Mouse (Mus musculus) liver, embryonic 15.5 days (tissue): ENCODE measurements around the gene Nfia. TPM values are rescaled to one million over a fixed set of nuclear protein-coding genes. Genes with fewer than 3 reads are reported as not detected.

Source experiments
- ATAC-seq: fragments of 200-750 bp; cut with Nextera tagmentation; 2 replicates; pipeline ENCODE4 v1.8.0; 2017; ENCODE audit warnings: moderate number of reproducible peaks, mild to moderate bottlenecking, moderate library complexity; ENCODE audit not compliant: insufficient read depth
- H3K27ac ChIP-seq: fragments of 300-500 bp; sonication (generic); replicated peaks from 2 replicates; pipeline ENCODE4 v1.5.1; 2015; ENCODE audit warnings: mild to moderate bottlenecking, inconsistent platforms
- H3K27me3 ChIP-seq: fragments of 300-500 bp; sonication (generic); 2 replicates; pipeline ENCODE4 v1.6.1; 2015; ENCODE audit warnings: mild to moderate bottlenecking, inconsistent platforms
- H3K36me3 ChIP-seq: fragments of 300-500 bp; sonication (generic); replicated peaks from 2 replicates; pipeline ENCODE4 v1.6.1; 2015; ENCODE audit warnings: moderate library complexity, mild to moderate bottlenecking, inconsistent platforms
- H3K4me1 ChIP-seq: fragments of 300-500 bp; sonication (generic); replicated peaks from 2 replicates; pipeline ENCODE4 v1.6.1; 2015; ENCODE audit warnings: inconsistent platforms
- H3K4me2 ChIP-seq: fragments of 300-500 bp; sonication (generic); 2 replicates; pipeline ENCODE4 v1.6.1; 2015; ENCODE audit warnings: moderate library complexity, mild to moderate bottlenecking, inconsistent platforms
- H3K4me3 ChIP-seq: fragments of 300-500 bp; sonication (generic); replicated peaks from 2 replicates; pipeline ENCODE4 v1.5.1; 2015; ENCODE audit warnings: mild to moderate bottlenecking, inconsistent platforms
- H3K9ac ChIP-seq: fragments of 300-500 bp; sonication (generic); 2 replicates; pipeline ENCODE4 v1.6.1; 2015; ENCODE audit warnings: moderate library complexity, mild to moderate bottlenecking, inconsistent platforms
- H3K9me3 ChIP-seq: fragments of 300-500 bp; sonication (generic); replicated peaks from 2 replicates; pipeline ENCODE4 v1.6.1; 2016; ENCODE audit warnings: inconsistent platforms
- WGBS: fragments of 180-500 bp; shearing (Covaris S2); methylation state at CpG from one replicate; pipeline ENCODE4 v1.1.7; 2015; ENCODE audit warnings: mixed read lengths; ENCODE audit not compliant: insufficient replicate concordance; 5-methylcytosine and 5-hydroxymethylcytosine counted together
- polyA plus RNA-seq: library from polyadenylated mRNA; unstranded; fragments of >200 nt; fragmentation: Nextera tagmentation; extraction: Ambion mirVana; gene quantifications from 2 replicates; pipeline ENCODE4 v1.2.1, GENCODE M21; 2015

Gene Nfia
- polyA plus RNA-seq, 1 experiment from 2014 or later: 4.1 TPM

DNA sequence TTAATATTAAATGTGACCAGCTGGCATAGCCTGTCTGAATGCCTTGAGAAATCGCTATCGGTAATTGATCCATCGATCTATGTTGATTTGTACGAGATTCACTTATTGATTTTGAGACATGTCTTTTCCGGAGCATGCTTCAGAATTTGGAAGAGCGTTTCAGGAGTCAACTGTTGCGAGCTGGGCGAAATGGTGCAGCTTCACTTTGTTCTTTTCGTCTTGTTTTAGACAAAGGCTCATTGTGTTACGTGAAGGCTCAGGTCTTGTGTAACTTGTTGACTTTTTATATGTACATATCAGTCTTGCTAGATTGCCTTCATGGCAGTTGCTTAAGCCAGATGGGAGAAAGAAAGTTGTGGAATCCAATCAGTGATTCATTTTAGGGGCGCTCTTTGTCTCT is 11.7 kb downstream of the Nfia start:
- H3K4me1 ChIP-seq: no peaks in the 10 kb centered on the region; the same call in 1 of the 2 replicates
- H3K9ac ChIP-seq: no peak overlapping the region
- no peak overlapping the region for H3K27ac ChIP-seq
- H3K9me3 ChIP-seq: no peaks in the 10 kb centered on the region
- H3K4me3 ChIP-seq: no peak overlapping the region
- peaks cover 11% of the 10 kb centered on the region for H3K36me3 ChIP-seq
- ATAC-seq: no peak
- 79% methylated on average over 11 of the region's 11 CpGs for WGBS
- H3K27me3 ChIP-seq: peaks cover 23% of the 10 kb centered on the region
- H3K4me2 ChIP-seq: no peak overlapping the region

- no peak overlapping the region for H3K9ac ChIP-seq
- H3K36me3 ChIP-seq: peaks cover 11% of the 10 kb centered on the region
- peaks cover 9% of the 10 kb centered on the region for H3K27me3 ChIP-seq
- H3K4me3 ChIP-seq: no peak overlapping the region
- H3K27ac ChIP-seq: no peak overlapping the region
- no peaks in the 10 kb centered on the region for H3K9me3 ChIP-seq
- no peak overlapping the region for H3K4me2 ChIP-seq
- 74% methylated on average over 8 of the region's 8 CpGs for WGBS
- ATAC-seq: no peak
- H3K4me1 ChIP-seq: no peaks in the 10 kb centered on the region
Observed at GRCm38 (mm10) chr4:97785547-97786271, 13.2 kb downstream of the Nfia start.

DNA sequence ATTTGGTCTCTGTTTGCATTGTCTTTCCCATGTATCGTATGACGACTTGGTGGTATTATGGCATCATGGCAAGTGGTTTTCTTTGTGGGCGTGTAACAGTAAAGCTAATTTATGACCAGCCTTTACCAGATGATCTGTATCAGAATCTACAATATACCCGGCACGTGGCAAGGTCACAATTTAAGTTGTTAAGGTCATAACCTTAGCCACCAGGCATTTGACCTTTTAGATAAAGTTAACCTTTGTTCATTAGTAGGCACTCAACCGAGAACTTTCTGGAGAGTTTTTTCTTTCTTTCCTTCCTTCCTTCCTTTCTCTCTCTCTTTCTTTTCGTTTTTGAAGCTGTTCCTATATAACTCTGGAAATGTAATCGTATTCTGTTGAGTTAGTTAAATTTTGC is 14.0 kb downstream of the Nfia start:
- no peak overlapping the region for H3K27ac ChIP-seq
- H3K4me3 ChIP-seq: no peak overlapping the region
- peaks cover 11% of the 10 kb centered on the region for H3K36me3 ChIP-seq
- no peak for ATAC-seq
- H3K9ac ChIP-seq: no peak overlapping the region
- H3K4me1 ChIP-seq: no peaks in the 10 kb centered on the region
- no peaks in the 10 kb centered on the region for H3K9me3 ChIP-seq
- WGBS: 49% methylated on average over 8 of the region's 8 CpGs
- H3K27me3 ChIP-seq: peaks cover 5% of the 10 kb centered on the region; the same call in 1 of the 2 replicates
- no peak overlapping the region for H3K4me2 ChIP-seq

- WGBS: 54% methylated on average over 3 of the region's 3 CpGs
- H3K36me3 ChIP-seq: peaks cover 11% of the 10 kb centered on the region
- ATAC-seq: no peak
Observed at GRCm38 (mm10) chr4:97787515-97787914, 15.0 kb downstream of the Nfia start.

DNA sequence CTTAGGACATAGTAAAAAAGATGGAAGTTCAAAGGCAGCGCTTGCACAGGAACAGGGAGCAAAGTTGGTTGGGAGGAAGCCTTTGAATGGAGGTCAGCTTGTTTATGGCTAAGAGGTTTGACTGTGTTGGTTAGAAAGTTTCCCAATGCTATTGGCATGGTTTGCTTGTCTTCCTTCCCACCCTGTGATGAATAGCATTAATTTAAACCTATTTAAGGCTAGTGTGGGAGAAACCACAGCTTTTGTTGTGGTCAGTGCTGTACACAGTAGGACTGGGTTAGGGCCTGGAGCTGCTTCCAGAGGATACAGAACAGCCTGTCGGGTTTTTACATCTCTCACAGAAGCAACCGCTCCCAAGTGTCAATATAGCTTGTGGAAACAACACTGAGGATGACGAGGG is 16.0 kb downstream of the Nfia start:
- H3K27ac ChIP-seq: no peak overlapping the region
- 54% methylated on average over 4 of the region's 4 CpGs for WGBS

More at GRCm38 (mm10) chr4:97787515-97787914, 15.0 kb downstream of the Nfia start:
- no peak overlapping the region for H3K4me2 ChIP-seq
- no peak overlapping the region for H3K4me3 ChIP-seq
- no peak overlapping the region for H3K27ac ChIP-seq
- H3K9me3 ChIP-seq: no peaks in the 10 kb centered on the region
- H3K27me3 ChIP-seq: peaks cover 5% of the 10 kb centered on the region; the same call in 1 of the 2 replicates
- H3K4me1 ChIP-seq: no peaks in the 10 kb centered on the region
- no peak overlapping the region for H3K9ac ChIP-seq

DNA sequence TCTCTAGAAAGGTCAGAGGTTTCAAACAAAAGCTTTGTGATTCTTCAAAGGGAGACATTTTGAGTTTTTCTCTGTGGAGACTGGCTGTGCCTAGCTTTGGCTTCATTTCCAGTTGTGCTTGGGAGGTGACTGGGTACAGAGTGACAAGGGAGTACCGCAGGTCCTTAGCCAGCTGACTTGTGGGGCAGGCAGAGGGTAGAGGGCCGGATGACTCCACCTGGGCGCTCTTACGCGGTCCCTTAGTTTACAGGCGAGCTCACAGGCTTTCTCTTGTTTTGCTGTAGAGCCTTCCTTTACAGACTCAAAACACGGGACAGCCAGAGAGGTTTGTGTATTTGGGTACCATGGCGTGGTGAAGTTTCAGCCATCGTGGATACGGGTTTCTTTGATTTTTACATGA is 21.4 kb downstream of the Nfia start:
- no peak overlapping the region for H3K4me3 ChIP-seq
- H3K9ac ChIP-seq: no peak overlapping the region
- 77% methylated on average over 10 of the region's 10 CpGs for WGBS
- H3K27me3 ChIP-seq: no peaks in the 10 kb centered on the region
- H3K27ac ChIP-seq: no peak overlapping the region
- H3K36me3 ChIP-seq: no peaks in the 10 kb centered on the region
- no peak overlapping the region for H3K4me2 ChIP-seq
- H3K4me1 ChIP-seq: no peaks in the 10 kb centered on the region
- no peaks in the 10 kb centered on the region for H3K9me3 ChIP-seq
- ATAC-seq: no peak

More for the DNA sequence above, 16.0 kb downstream of the Nfia start:
- Histone ChIP-seq H3K4me1 (no peaks in the 10 kb centered on the region), H3K27me3 (0 out of 2 replicates have a peak, but pooled peaks cover 5% of the 10 kb centered on the region), H3K9me3 (no peaks in the 10 kb centered on the region), H3K4me2 (no peak overlapping the region), H3K36me3 (peaks cover 6% of the 10 kb centered on the region), H3K4me3 (no peak overlapping the region), H3K9ac (no peak overlapping the region)
- no peak for ATAC-seq

DNA sequence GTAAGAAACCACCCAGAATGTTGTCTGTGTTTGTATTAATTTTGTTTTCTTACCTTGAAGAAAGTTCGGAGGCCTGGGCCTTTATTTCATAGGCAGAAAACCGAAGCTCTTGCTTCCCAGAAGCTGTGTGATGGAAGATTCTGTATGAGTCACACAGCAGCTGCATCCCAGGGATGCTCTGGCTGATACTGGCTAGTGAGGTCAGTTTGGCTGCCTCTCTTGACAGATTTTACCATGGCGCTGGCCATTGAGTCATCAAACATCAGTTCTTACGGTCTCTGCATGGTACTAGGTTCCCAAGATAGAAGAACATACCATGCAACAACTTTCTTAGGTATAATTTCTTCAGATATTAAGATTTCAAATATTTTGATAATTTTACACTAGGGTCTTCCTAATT is 22.3 kb downstream of the Nfia start:
- no peak for ATAC-seq
- Histone ChIP-seq H3K4me1 (no peaks in the 10 kb centered on the region), H3K4me2 (no peak overlapping the region), H3K27me3 (no peaks in the 10 kb centered on the region), H3K27ac (no peak overlapping the region), H3K4me3 (no peak overlapping the region), H3K36me3 (no peaks in the 10 kb centered on the region), H3K9me3 (no peaks in the 10 kb centered on the region), H3K9ac (no peak overlapping the region)
- WGBS: 56% methylated on average over 4 of the region's 4 CpGs

DNA sequence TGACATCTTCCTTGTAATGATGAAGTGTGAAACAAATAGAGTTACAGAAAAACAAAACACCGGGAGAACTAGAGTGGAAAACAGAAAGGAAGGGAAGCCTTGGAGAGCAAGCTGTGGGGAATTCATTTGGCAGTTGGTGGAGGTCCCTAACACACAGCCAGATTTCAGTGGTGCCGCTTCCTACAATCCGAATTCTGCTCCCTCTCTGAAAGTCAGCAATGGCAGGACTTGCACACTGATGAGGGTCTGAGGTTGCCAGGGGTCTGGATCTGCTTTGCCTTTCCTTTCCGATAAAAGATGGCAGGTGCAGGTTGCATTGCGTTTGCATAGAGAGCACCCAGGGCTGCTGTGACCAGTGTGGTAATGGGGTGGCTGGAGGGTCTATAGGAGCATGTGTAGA is 23.4 kb downstream of the Nfia start:
- 68% methylated on average over 5 of the region's 5 CpGs for WGBS
- no peak overlapping the region for H3K4me3 ChIP-seq
- no peak for ATAC-seq

DNA sequence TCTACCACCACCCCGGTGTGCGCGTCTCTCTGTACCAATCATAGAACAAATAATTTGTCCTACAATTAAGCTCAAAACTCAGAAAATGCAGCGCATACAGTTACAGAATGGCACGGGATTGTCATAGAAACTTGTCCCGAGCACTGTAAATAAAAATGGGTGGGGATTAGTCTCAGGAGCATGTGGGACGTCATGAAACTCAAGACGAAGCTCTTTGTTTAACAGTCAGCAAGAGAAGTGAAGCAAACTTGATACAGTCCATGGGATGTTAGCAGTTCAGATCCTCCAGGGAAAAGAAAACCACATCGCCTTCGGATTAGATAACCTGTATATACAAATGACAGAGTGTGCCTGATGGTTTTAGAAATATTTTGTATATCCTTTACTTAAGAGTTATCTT is 24.0 kb downstream of the Nfia start:
- Histone ChIP-seq H3K36me3 (no peaks in the 10 kb centered on the region), H3K27ac (no peak overlapping the region), H3K4me3 (no peak overlapping the region), H3K4me2 (no peak overlapping the region), H3K4me1 (no peaks in the 10 kb centered on the region), H3K9ac (no peak overlapping the region), H3K27me3 (no peaks in the 10 kb centered on the region), H3K9me3 (no peaks in the 10 kb centered on the region)
- ATAC-seq: no peak
- WGBS: 66% methylated on average over 10 of the region's 10 CpGs

More for the DNA sequence above, 23.4 kb downstream of the Nfia start:
- Histone ChIP-seq H3K27ac (no peak overlapping the region), H3K4me1 (no peaks in the 10 kb centered on the region), H3K27me3 (no peaks in the 10 kb centered on the region), H3K36me3 (no peaks in the 10 kb centered on the region), H3K9ac (no peak overlapping the region), H3K9me3 (no peaks in the 10 kb centered on the region), H3K4me2 (no peak overlapping the region)

DNA sequence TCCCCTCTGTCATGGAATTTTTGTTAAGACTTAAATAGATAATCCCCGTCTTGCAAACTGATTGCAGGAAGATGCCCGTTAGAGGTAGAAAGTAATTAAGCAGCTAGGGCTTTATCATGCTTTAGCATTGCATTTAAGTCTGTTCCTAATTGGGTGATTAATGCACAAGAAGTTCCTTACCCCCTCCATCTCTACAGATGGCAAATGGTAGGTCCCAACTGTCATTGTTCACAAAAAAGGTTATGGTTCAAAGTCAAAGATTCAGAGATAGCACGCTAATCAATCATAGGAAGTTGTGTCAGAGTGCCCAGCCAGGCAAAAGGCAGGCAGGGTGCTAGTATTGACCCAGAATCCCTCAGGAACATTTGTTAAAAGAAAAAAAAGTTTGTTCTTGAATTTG is 31.3 kb downstream of the Nfia start:
- Histone ChIP-seq H3K36me3 (0 out of 2 replicates have a peak, but pooled peaks cover 4% of the 10 kb centered on the region), H3K9me3 (no peaks in the 10 kb centered on the region), H3K27me3 (no peaks in the 10 kb centered on the region), H3K27ac (no peak overlapping the region), H3K4me1 (0 out of 2 replicates have a peak, but pooled peaks cover 4% of the 10 kb centered on the region), H3K9ac (no peak overlapping the region), H3K4me3 (no peak overlapping the region), H3K4me2 (no peak overlapping the region)
- WGBS: 57% methylated on average over 3 of the region's 3 CpGs
- ATAC-seq: no peak

DNA sequence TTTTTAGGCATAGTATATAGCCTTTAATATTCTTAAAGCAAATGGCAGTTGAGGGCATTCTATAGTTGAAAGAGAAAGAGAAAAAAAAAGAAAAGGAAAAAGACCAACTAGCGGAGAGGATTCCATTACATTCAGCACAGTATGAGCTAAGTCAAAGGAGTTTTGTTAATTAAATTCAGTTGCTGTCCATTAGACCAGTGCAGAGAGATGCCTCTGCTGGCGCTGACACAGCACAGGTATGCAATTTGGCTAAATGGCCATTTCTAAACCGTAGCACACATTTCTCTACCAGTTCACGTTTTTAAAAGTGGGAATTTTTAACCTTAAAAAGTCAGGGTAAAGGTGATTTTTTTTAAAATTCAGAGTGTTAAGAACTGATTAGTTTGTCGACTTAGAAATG is 32.1 kb downstream of the Nfia start:
- H3K27me3 ChIP-seq: no peaks in the 10 kb centered on the region
- H3K4me1 ChIP-seq: peaks cover 13% of the 10 kb centered on the region
- H3K9ac ChIP-seq: no peak overlapping the region
- no peak overlapping the region for H3K27ac ChIP-seq
- WGBS: 65% methylated on average over 5 of the region's 5 CpGs
- 0 out of 2 replicates have a peak, but pooled peaks cover 4% of the 10 kb centered on the region for H3K36me3 ChIP-seq
- ATAC-seq: no peak
- H3K4me2 ChIP-seq: no peak overlapping the region
- H3K9me3 ChIP-seq: no peaks in the 10 kb centered on the region
- H3K4me3 ChIP-seq: no peak overlapping the region

DNA sequence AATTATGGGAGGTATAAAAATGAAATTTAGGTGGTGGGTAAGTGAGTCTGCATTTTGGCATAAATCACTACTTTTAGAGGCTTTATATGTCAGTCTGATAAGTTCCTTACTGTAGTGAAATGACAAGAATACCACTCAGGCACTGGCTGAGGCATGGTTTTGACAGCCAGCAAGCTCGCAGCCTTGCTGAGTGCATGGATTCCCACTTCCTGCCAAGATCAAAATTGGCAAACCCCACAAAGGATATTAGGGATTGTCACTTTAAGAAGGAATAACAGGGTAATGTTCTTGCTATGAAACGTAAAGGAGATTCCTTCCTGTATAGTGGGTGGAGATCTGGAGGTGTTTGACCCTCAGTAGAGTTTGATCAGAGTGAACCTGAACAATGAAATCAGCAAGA is 32.7 kb downstream of the Nfia start:
- no peak overlapping the region for H3K4me2 ChIP-seq
- no peak overlapping the region for H3K4me3 ChIP-seq
- peaks cover 16% of the 10 kb centered on the region for H3K4me1 ChIP-seq
- H3K27me3 ChIP-seq: no peaks in the 10 kb centered on the region
- no peak for ATAC-seq
- no peak overlapping the region for H3K9ac ChIP-seq
- no peaks in the 10 kb centered on the region for H3K9me3 ChIP-seq
- no peak overlapping the region for H3K27ac ChIP-seq
- H3K36me3 ChIP-seq: 0 out of 2 replicates have a peak, but pooled peaks cover 4% of the 10 kb centered on the region
- WGBS: 41% methylated on average over 2 of the region's 2 CpGs
